Mouse (Mus musculus) MEL (cell line): ENCODE data around the gene Dazl. TPM values are rescaled to one million over a fixed set of nuclear protein-coding genes. Genes with fewer than 3 reads are reported as not detected.

Experiments used
- DNase-seq: peaks from one replicate; pipeline ENCODE4 v3.0.0; 2011; ENCODE audit warnings: low read depth, low spot score
- H3K27ac ChIP-seq: 2 replicates; pipeline ENCODE4 v1.5.1; 2012; ENCODE audit warnings: low read depth, mild to moderate bottlenecking, control low read depth, low read length, moderate library complexity; ENCODE audit not compliant: control insufficient read depth
- H3K27me3 ChIP-seq, 2 experiments: fragments of 150-350 bp in 1 of 2; sonication (generic) in 1 of 2; 2 replicates each; pipeline ENCODE4 v1.6.1; 2012; ENCODE audit warnings: low read length in 2 of 2, mild to moderate bottlenecking in 2 of 2, improper control_type of control experiment in 1 of 2, moderate library complexity in 1 of 2; ENCODE audit not compliant: insufficient read depth in 2 of 2, control insufficient read depth in 1 of 2
- H3K36me3 ChIP-seq, 2 experiments: 2 replicates each; pipeline ENCODE4 v1.6.1; 2012 to 2014; ENCODE audit warnings: low read length in 2 of 2, improper control_type of control experiment in 1 of 2, inconsistent platforms in 1 of 2, mild to moderate bottlenecking in 1 of 2; ENCODE audit not compliant: insufficient read depth in 2 of 2, control insufficient read depth in 1 of 2
- H3K4me1 ChIP-seq, 2 experiments: fragments of 150-350 bp in 1 of 2; sonication (generic) in 1 of 2; 2 replicates each; pipeline ENCODE4 v1.6.1; 2012; ENCODE audit warnings: low read length in 2 of 2, improper control_type of control experiment in 1 of 2, mild to moderate bottlenecking in 1 of 2; ENCODE audit not compliant: insufficient read depth in 2 of 2, control insufficient read depth in 1 of 2
- H3K4me3 ChIP-seq, 2 experiments: fragments of 150-350 bp in 1 of 2; sonication (generic) in 1 of 2; 2 replicates each; pipeline ENCODE4 v1.5.1; 2012; ENCODE audit warnings: low read depth in 2 of 2, low read length in 2 of 2, mild to moderate bottlenecking in 2 of 2, moderate library complexity in 2 of 2, control low read depth in 1 of 2, improper control_type of control experiment in 1 of 2; ENCODE audit not compliant: control insufficient read depth in 1 of 2, insufficient read depth in 1 of 2
- H3K79me2 ChIP-seq: 2 replicates; pipeline ENCODE4 v1.6.1; 2012; ENCODE audit warnings: mild to moderate bottlenecking, low read length, moderate library complexity; ENCODE audit not compliant: control insufficient read depth, poor library complexity, insufficient read depth
- H3K9ac ChIP-seq: 2 replicates; pipeline ENCODE4 v1.6.1; 2012; ENCODE audit warnings: low read depth, mild to moderate bottlenecking, control low read depth, low read length, moderate library complexity; ENCODE audit not compliant: control insufficient read depth, poor library complexity, severe bottlenecking
- H3K9me3 ChIP-seq: fragments of 150-350 bp; sonication (generic); replicated peaks from 2 replicates; pipeline ENCODE4 v1.6.1; 2012; ENCODE audit warnings: mild to moderate bottlenecking, low read length, improper control_type of control experiment, moderate library complexity; ENCODE audit not compliant: insufficient read depth
- BHLHE40 ChIP-seq: IDR thresholded peaks from 2 replicates; pipeline ENCODE4 v1.6.1; 2012; ENCODE audit warnings: low read depth, mild to moderate bottlenecking, inconsistent platforms, low read length, improper control_type of control experiment, borderline replicate concordance
- CHD1 ChIP-seq: IDR thresholded peaks from 2 replicates; pipeline ENCODE4 v1.6.1; 2012; ENCODE audit warnings: low read depth, mild to moderate bottlenecking, inconsistent platforms, low read length, improper control_type of control experiment
- CHD2 ChIP-seq: IDR thresholded peaks from 2 replicates; pipeline ENCODE4 v1.6.1; 2011; ENCODE audit warnings: low read length, improper control_type of control experiment
- CTCF ChIP-seq, 3 experiments: IDR thresholded peaks in 2 of 3; conservative IDR thresholded peaks in 1 of 3; 2 replicates each; pipeline ENCODE4 v1.5.1; 2011 to 2012; ENCODE audit warnings: low read length in 3 of 3, low read depth in 2 of 3, mild to moderate bottlenecking in 2 of 3, improper control_type of control experiment in 1 of 3, inconsistent platforms in 1 of 3, mixed read lengths in 1 of 3, moderate library complexity in 1 of 3; ENCODE audit not compliant: control insufficient read depth in 1 of 3, insufficient read depth in 1 of 3, poor library complexity in 1 of 3, severe bottlenecking in 1 of 3
- ELF1 ChIP-seq: IDR thresholded peaks from 2 replicates; pipeline ENCODE4 v1.6.1; 2014; ENCODE audit warnings: low read depth, mild to moderate bottlenecking, inconsistent platforms, low read length, improper control_type of control experiment, moderate library complexity
- EP300 ChIP-seq, 2 experiments: IDR thresholded peaks; 2 replicates each; pipeline ENCODE4 v1.6.1; 2011; ENCODE audit warnings: improper control_type of control experiment in 2 of 2, low read length in 2 of 2, low read depth in 1 of 2, mild to moderate bottlenecking in 1 of 2
- ETS1 ChIP-seq: IDR thresholded peaks from 2 replicates; pipeline ENCODE4 v1.6.1; 2012; ENCODE audit warnings: low read depth, mild to moderate bottlenecking, inconsistent platforms, low read length, improper control_type of control experiment, moderate library complexity
- GATA1 ChIP-seq: IDR thresholded peaks from 2 replicates; pipeline ENCODE4 v1.6.1; 2011; ENCODE audit warnings: low read depth, low read length, improper control_type of control experiment
- HCFC1 ChIP-seq: IDR thresholded peaks from 2 replicates; pipeline ENCODE4 v1.6.1; 2012; ENCODE audit warnings: low read depth, mild to moderate bottlenecking, inconsistent platforms, low read length, improper control_type of control experiment, moderate library complexity
- JUND ChIP-seq: IDR thresholded peaks from 2 replicates; pipeline ENCODE4 v1.6.1; 2011; ENCODE audit warnings: low read depth, mild to moderate bottlenecking, improper control_type of control experiment, low read length
- KAT2A ChIP-seq: conservative IDR thresholded peaks from 2 replicates; pipeline ENCODE4 v1.6.1; 2012; ENCODE audit warnings: low read depth, low read length, improper control_type of control experiment, inconsistent platforms
- MAX ChIP-seq: IDR thresholded peaks from 2 replicates; pipeline ENCODE4 v1.6.1; 2011; ENCODE audit warnings: low read length, improper control_type of control experiment
- MAZ ChIP-seq: IDR thresholded peaks from 2 replicates; pipeline ENCODE4 v1.6.1; 2012; ENCODE audit warnings: low read depth, mild to moderate bottlenecking, inconsistent platforms, low read length, improper control_type of control experiment
- MEF2A ChIP-seq: IDR thresholded peaks from 2 replicates; pipeline ENCODE4 v1.6.1; 2014; ENCODE audit warnings: low read depth, mild to moderate bottlenecking, inconsistent platforms, low read length, improper control_type of control experiment; ENCODE audit not compliant: poor library complexity, insufficient replicate concordance, severe bottlenecking; ENCODE audit errors: extremely low read depth
- MXI1 ChIP-seq: IDR thresholded peaks from 2 replicates; pipeline ENCODE4 v1.6.1; 2011; ENCODE audit warnings: mild to moderate bottlenecking, low read depth, low read length, improper control_type of control experiment
- MYB ChIP-seq: IDR thresholded peaks from 2 replicates; pipeline ENCODE4 v1.6.1; 2011; ENCODE audit warnings: mild to moderate bottlenecking, low read depth, low read length, improper control_type of control experiment
- MYC ChIP-seq: IDR thresholded peaks from 2 replicates; pipeline ENCODE4 v1.6.1; 2011; ENCODE audit warnings: low read depth, mild to moderate bottlenecking, low read length, improper control_type of control experiment, moderate library complexity
- NELFE ChIP-seq: IDR thresholded peaks from 2 replicates; pipeline ENCODE4 v1.6.1; 2011; ENCODE audit warnings: low read depth, low read length, improper control_type of control experiment
- NRF1 ChIP-seq: IDR thresholded peaks from 2 replicates; pipeline ENCODE4 v1.6.1; 2014; ENCODE audit warnings: low read depth, mild to moderate bottlenecking, inconsistent platforms, low read length, improper control_type of control experiment, moderate library complexity; ENCODE audit not compliant: poor library complexity, insufficient read depth, severe bottlenecking
- POLR2A ChIP-seq, 2 experiments: IDR thresholded peaks; 2 replicates each; pipeline ENCODE4 v1.6.1; 2011 to 2012; ENCODE audit warnings: low read length in 2 of 2, mild to moderate bottlenecking in 2 of 2, control low read depth in 1 of 2, improper control_type of control experiment in 1 of 2, low read depth in 1 of 2, moderate library complexity in 1 of 2; ENCODE audit not compliant: control insufficient read depth in 1 of 2, insufficient read depth in 1 of 2, poor library complexity in 1 of 2
- POLR2AphosphoS2 ChIP-seq: IDR thresholded peaks from 2 replicates; pipeline ENCODE4 v1.6.1; 2011; ENCODE audit warnings: low read length, improper control_type of control experiment
- POLR2AphosphoS5 ChIP-seq: IDR thresholded peaks from 2 replicates; pipeline ENCODE4 v1.6.1; 2012; ENCODE audit warnings: low read depth, borderline replicate concordance, mild to moderate bottlenecking, inconsistent platforms, low read length, moderate library complexity, mixed read lengths
- RAD21 ChIP-seq: IDR thresholded peaks from 2 replicates; pipeline ENCODE4 v1.6.1; 2011; ENCODE audit warnings: mild to moderate bottlenecking, low read depth, low read length, improper control_type of control experiment
- RCOR1 ChIP-seq: IDR thresholded peaks from 2 replicates; pipeline ENCODE4 v1.6.1; 2012; ENCODE audit warnings: low read depth, mild to moderate bottlenecking, inconsistent platforms, low read length, improper control_type of control experiment
- SIN3A ChIP-seq: IDR thresholded peaks from 2 replicates; pipeline ENCODE4 v1.6.1; 2012; ENCODE audit warnings: low read length, improper control_type of control experiment, inconsistent platforms
- SMC3 ChIP-seq: IDR thresholded peaks from 2 replicates; pipeline ENCODE4 v1.6.1; 2011; ENCODE audit warnings: low read depth, low read length, improper control_type of control experiment
- TAL1 ChIP-seq: IDR thresholded peaks from 2 replicates; pipeline ENCODE4 v1.6.1; 2012; ENCODE audit warnings: mild to moderate bottlenecking, inconsistent platforms, low read length, moderate library complexity, mixed read lengths
- TBP ChIP-seq: IDR thresholded peaks from 2 replicates; pipeline ENCODE4 v1.8.0; 2011; ENCODE audit warnings: low read depth, low read length, improper control_type of control experiment
- TCF12 ChIP-seq: IDR thresholded peaks from 2 replicates; pipeline ENCODE4 v1.6.1; 2014; ENCODE audit warnings: low read depth, mild to moderate bottlenecking, inconsistent platforms, low read length, improper control_type of control experiment, moderate library complexity
- UBTF ChIP-seq: IDR thresholded peaks from 2 replicates; pipeline ENCODE4 v1.6.1; 2012; ENCODE audit warnings: low read depth, mild to moderate bottlenecking, inconsistent platforms, low read length, improper control_type of control experiment, moderate library complexity, borderline replicate concordance; ENCODE audit not compliant: insufficient read depth
- USF2 ChIP-seq, 2 experiments: IDR thresholded peaks; 2 replicates each; pipeline ENCODE4 v1.6.1; 2011 to 2012; ENCODE audit warnings: improper control_type of control experiment in 2 of 2, low read length in 2 of 2, borderline replicate concordance in 1 of 2, inconsistent platforms in 1 of 2, low read depth in 1 of 2, mild to moderate bottlenecking in 1 of 2; ENCODE audit not compliant: insufficient read depth in 1 of 2
- ZC3H11A ChIP-seq: IDR thresholded peaks from 2 replicates; pipeline ENCODE4 v1.6.1; 2012; ENCODE audit warnings: low read depth, mild to moderate bottlenecking, inconsistent platforms, low read length, improper control_type of control experiment
- ZKSCAN1 ChIP-seq: IDR thresholded peaks from 2 replicates; pipeline ENCODE4 v1.6.1; 2012; ENCODE audit warnings: low read depth, mild to moderate bottlenecking, inconsistent platforms, low read length, improper control_type of control experiment, moderate library complexity
- ZMIZ1 ChIP-seq: IDR thresholded peaks from 2 replicates; pipeline ENCODE4 v1.6.1; 2012; ENCODE audit warnings: low read depth, mild to moderate bottlenecking, inconsistent platforms, low read length, improper control_type of control experiment, moderate library complexity
- ZNF384 ChIP-seq: IDR thresholded peaks from 2 replicates; pipeline ENCODE4 v1.6.1; 2012; ENCODE audit warnings: low read depth, mild to moderate bottlenecking, inconsistent platforms, low read length, improper control_type of control experiment
- polyA plus RNA-seq, 2 experiments: library from polyadenylated mRNA; stranded (reverse) in 1 of 2; unstranded in 1 of 2; fragments of >175 nt in 1 of 2; fragments of >200 nt in 1 of 2; gene quantifications; 2 replicates each; pipeline versions ENCODE4 v1.2.1 to v1.2.4; 2012; ENCODE audit warnings: low replicate concordance in 2 of 2, low read depth in 1 of 2; ENCODE audit not compliant: insufficient read length in 2 of 2, insufficient read depth in 1 of 2, missing spikeins in 1 of 2
- total RNA-seq: library from RNA; depleted of rRNA; stranded (reverse); fragments of 300-350 nt; gene quantifications from 2 replicates; pipeline ENCODE4 v1.2.3, GENCODE M21; 2012

Dazl gene
- total and polyA plus RNA-seq, 3 experiments, result 0.10 to 1.4 TPM; not detected in 1

- H3K79me2 ChIP-seq, result no peaks in the 10 kb centered on the region
- H3K27ac ChIP-seq, result peak overlapping the region; percentile 93
- peaks cover 23 to 43% of the 10 kb centered on the region in 2 experiments for H3K4me1 ChIP-seq
- peak overlapping the region; percentile 59 to 60 for H3K4me3 ChIP-seq
- peak; percentile 91 for DNase-seq
- peak overlapping the region; percentile 72 for H3K9ac ChIP-seq
- peaks cover 0 to 41% of the 10 kb centered on the region in 2 experiments; a peak in 2 of 4 replicates for H3K36me3 ChIP-seq
- H3K27me3 ChIP-seq, result no peaks in the 10 kb centered on the region
- H3K9me3 ChIP-seq, result no peaks in the 10 kb centered on the region
- peak; percentile 54; the same call in 1 of the 2 replicates for TF ChIP-seq ZKSCAN1
- TF ChIP-seq CHD1, result no peak; the same call in 1 of the 2 replicates
- peak; percentile 26; the same call in 1 of the 2 replicates for TF ChIP-seq MYC
- TF ChIP-seq HCFC1, result peak; percentile 69
- TF ChIP-seq TCF12, result peak; percentile 93
- TF ChIP-seq NRF1, result peak; percentile 15; the same call in 1 of the 2 replicates
- peak; percentile 66 for TF ChIP-seq SIN3A
- peak; percentile 95 for TF ChIP-seq GATA1
- no peak for TF ChIP-seq ZC3H11A
- peak; percentile 99 for TF ChIP-seq ZNF384
- no peak for TF ChIP-seq POLR2AphosphoS5
- TF ChIP-seq RAD21, result no peak
- 0 out of 2 replicates have a peak, but pooled peaks have one; percentile 4 for TF ChIP-seq MYB
- TF ChIP-seq MAZ, result peak; percentile 81; the same call in 1 of the 2 replicates
- no peak for TF ChIP-seq SMC3
- TF ChIP-seq MAX, result peak; percentile 60
- TF ChIP-seq ETS1, result peak; percentile 91
- TF ChIP-seq TAL1, result peak; percentile 66
- TF ChIP-seq BHLHE40, result peak; percentile 22
- 0 out of 2 replicates have a peak, but pooled peaks have one; percentile 13 for TF ChIP-seq UBTF
- TF ChIP-seq CTCF (IDR thresholded peaks at IDR 0.05 in 2 of 3, conservative IDR thresholded peaks at IDR 0.05 in 1 of 3; ENCODE audit: control insufficient read depth in 1 of 3, insufficient read depth in 1 of 3, low read depth in 2 of 3, low read length in 3 of 3, poor library complexity in 1 of 3, severe bottlenecking in 1 of 3), result no peak
- TF ChIP-seq RCOR1, result peak; percentile 93
- no peak for TF ChIP-seq MEF2A
- peak; percentile 71 for TF ChIP-seq MXI1
- peak in 1 of 2 experiments; percentile 55; a peak in 1 of 4 replicates for TF ChIP-seq POLR2A (IDR thresholded peaks at IDR 0.05; ENCODE audit: control insufficient read depth in 1 of 2, insufficient read depth in 1 of 2, low read depth in 1 of 2, low read length in 2 of 2, poor library complexity in 1 of 2)
- peak; percentile 42 for TF ChIP-seq NELFE
- peak; percentile 91 to 92 for TF ChIP-seq EP300 (IDR thresholded peaks at IDR 0.05; ENCODE audit: low read depth in 1 of 2, low read length in 2 of 2)
- peak; percentile 58; the same call in 1 of the 2 replicates for TF ChIP-seq ZMIZ1
- TF ChIP-seq POLR2AphosphoS2, result peak; percentile 57; the same call in 1 of the 2 replicates
- TF ChIP-seq USF2 (IDR thresholded peaks at IDR 0.05; ENCODE audit: borderline replicate concordance in 1 of 2, insufficient read depth in 1 of 2, low read depth in 1 of 2, low read length in 2 of 2), result no peak
- peak; percentile 44; the same call in 1 of the 2 replicates for TF ChIP-seq ELF1
- no peak for TF ChIP-seq KAT2A
- TF ChIP-seq JUND, result no peak
- peak; percentile 49 for TF ChIP-seq TBP
- peak; percentile 56 for TF ChIP-seq CHD2
Observed at GRCm38 (mm10) chr17:50331171-50332011, 38.0 kb upstream of the Dazl start.
